Mouse (Mus musculus) gastrocnemius, adult 18-20 months (tissue): Measurements from ENCODE around the gene Dcaf8. TPM values are rescaled to one million over a fixed set of nuclear protein-coding genes. Genes with fewer than 3 reads are reported as not detected.
A peak's percentile ranks its signal among the peaks of the same experiment; 100 is the strongest.

ENCODE experiments used
- DNase-seq: peaks from one replicate; pipeline ENCODE4 v3.0.0; 2021; ENCODE audit warnings: low spot score
- total RNA-seq, 2 experiments: library from RNA; stranded (reverse); gene quantifications; 2 replicates each; pipeline ENCODE4 v1.2.3; 2021

Dcaf8 gene
- total RNA-seq, 2 experiments from 2014 or later: 192 to 193 TPM

GRCm38 (mm10) chr1:172192217-172192616, 44.3 kb downstream of the Dcaf8 start:
- no peak for DNase-seq

- DNase-seq: no peak
Observed at GRCm38 (mm10) chr1:172194435-172194834, 46.6 kb downstream of the Dcaf8 start.

- DNase-seq: no peak
Observed at GRCm38 (mm10) chr1:172197146-172197545, 49.3 kb downstream of the Dcaf8 start.

- no peak for DNase-seq
Observed at GRCm38 (mm10) chr1:172197851-172198250, 50.0 kb downstream of the Dcaf8 start.

- DNase-seq: no peak
Observed at GRCm38 (mm10) chr1:172198316-172198715, 50.4 kb downstream of the Dcaf8 start.

GRCm38 (mm10) chr1:172198996-172199395, 51.1 kb downstream of the Dcaf8 start:
- DNase-seq: no peak

- DNase-seq: no peak
Observed at GRCm38 (mm10) chr1:172200161-172200560, 52.3 kb downstream of the Dcaf8 start.

- DNase-seq: no peak
Observed at GRCm38 (mm10) chr1:172200871-172201447, 53.1 kb downstream of the Dcaf8 start.

GRCm38 (mm10) chr1:172201967-172202880, 54.3 kb downstream of the Dcaf8 start:
- DNase-seq: no peak

GRCm38 (mm10) chr1:172202894-172203522, 55.1 kb downstream of the Dcaf8 start:
- no peak for DNase-seq

GRCm38 (mm10) chr1:172203566-172203965, 55.7 kb downstream of the Dcaf8 start:
- DNase-seq: no peak

- DNase-seq: no peak
Observed at GRCm38 (mm10) chr1:172204033-172204813, 56.3 kb downstream of the Dcaf8 start.

GRCm38 (mm10) chr1:172204814-172205740, 57.2 kb downstream of the Dcaf8 start:
- no peak for DNase-seq

- no peak for DNase-seq
Observed at GRCm38 (mm10) chr1:172205741-172206087, 57.8 kb downstream of the Dcaf8 start.

GRCm38 (mm10) chr1:172206141-172206917, 58.4 kb downstream of the Dcaf8 start, which contains the start of gene Pea15a:
Gene Pea15a, minus strand, starts transcription at chr1:172206804.
- DNase-seq: peak; percentile 76

- no peak for DNase-seq
Observed at GRCm38 (mm10) chr1:172207111-172207584, 59.3 kb downstream of the Dcaf8 start.

- DNase-seq: no peak
Observed at GRCm38 (mm10) chr1:172212776-172213175, 64.9 kb downstream of the Dcaf8 start.

GRCm38 (mm10) chr1:172213771-172214170, 65.9 kb downstream of the Dcaf8 start:
- DNase-seq: no peak

GRCm38 (mm10) chr1:172214748-172215147, 66.9 kb downstream of the Dcaf8 start:
- no peak for DNase-seq
